ENCODE assay signal across 15 mouse cellular contexts in genomic region chr5:66731302-66731697, GRCm38 (mm10). TPM values are rescaled to one million over a fixed set of nuclear protein-coding genes. Genes with fewer than 3 reads are reported as not detected.
A peak's percentile ranks its signal among the peaks of the same experiment; 100 is the strongest.
DNase-seq lines count a peak whose midpoint lies in the region; ATAC-seq and TF ChIP-seq lines count a peak whose summit lies in the region.
"Had no signal": no experiment of that assay in that cellular context is flagged by ENCODE, and none has a peak within 500 bp of the region (broad histone marks: within the 10 kb centered on the region; RNA-seq: fewer than 3 reads in every experiment).

No protein-coding gene starts in this region.

- no peak for ATAC-seq in midbrain, postnatal 0 days (ENCODE audit: low FRiP score)
- ATAC-seq in hindbrain, embryonic 11.5 days (ENCODE audit: low FRiP score): peak; percentile 62
- peak; percentile 27; the same call in 1 of the 2 replicates for ATAC-seq in midbrain, embryonic 11.5 days (ENCODE audit: low FRiP score)
- no peak for ATAC-seq in neural tube, embryonic 15.5 days (ENCODE audit: low FRiP score)

- no peaks in the 10 kb centered on the region for H3K9me3 ChIP-seq in midbrain, embryonic 10.5 days (replicated peaks)
- no peaks in the 10 kb centered on the region for H3K9me3 ChIP-seq in midbrain, postnatal 0 days (ENCODE audit: low read length)
- no peaks in the 10 kb centered on the region for H3K9me3 ChIP-seq in hindbrain, embryonic 11.5 days (ENCODE audit: control insufficient read depth, low read length)
- H3K9me3 ChIP-seq in midbrain, embryonic 11.5 days (ENCODE audit: control insufficient read depth, low read length): no peaks in the 10 kb centered on the region
- H3K9me3 ChIP-seq in neural tube, embryonic 15.5 days (replicated peaks): no peaks in the 10 kb centered on the region
- H3K9me3 ChIP-seq: embryonic facial prominence, embryonic 12.5 days; stomach, embryonic 15.5 days had no signal

- no peak overlapping the region for H3K4me2 ChIP-seq in midbrain, postnatal 0 days (ENCODE audit: low read depth, low read length, poor library complexity, severe bottlenecking)
- no peak overlapping the region for H3K4me2 ChIP-seq in hindbrain, embryonic 11.5 days (replicated peaks; ENCODE audit: low read depth, low read length)
- H3K4me2 ChIP-seq in midbrain, embryonic 11.5 days: no peak overlapping the region
- peak overlapping the region; percentile 46 for H3K4me2 ChIP-seq in neural tube, embryonic 15.5 days
- H3K4me2 ChIP-seq: embryonic facial prominence, embryonic 12.5 days; liver, embryonic 11.5 days; stomach, embryonic 15.5 days had no signal

- 68% methylated on average over 1 of the region's 1 CpGs for WGBS in midbrain, embryonic 10.5 days
- 21% methylated on average over 1 of the region's 1 CpGs for WGBS in midbrain, postnatal 0 days
- 48% methylated on average over 1 of the region's 1 CpGs for WGBS in hindbrain, embryonic 11.5 days
- 77% methylated on average over 1 of the region's 1 CpGs for WGBS in midbrain, embryonic 11.5 days
- WGBS in neural tube, embryonic 15.5 days: 20% methylated on average over 1 of the region's 1 CpGs

- peaks cover 17% of the 10 kb centered on the region for H3K4me1 ChIP-seq in midbrain, embryonic 10.5 days
- 0 out of 2 replicates have a peak, but pooled peaks cover 4% of the 10 kb centered on the region for H3K4me1 ChIP-seq in midbrain, postnatal 0 days (ENCODE audit: insufficient read depth, low read length)
- H3K4me1 ChIP-seq in hindbrain, embryonic 11.5 days (replicated peaks; ENCODE audit: control insufficient read depth, insufficient read depth, low read length): no peaks in the 10 kb centered on the region
- H3K4me1 ChIP-seq in midbrain, embryonic 11.5 days (ENCODE audit: control insufficient read depth, insufficient read depth, low read length): peaks cover 5% of the 10 kb centered on the region
- H3K4me1 ChIP-seq in neural tube, embryonic 15.5 days: peaks cover 10% of the 10 kb centered on the region
- H3K4me1 ChIP-seq: stomach, embryonic 15.5 days had no signal

- no peak for TF ChIP-seq CTCF in midbrain, postnatal 0 days (IDR thresholded peaks at IDR 0.05)

- peak overlapping the region; percentile 74 for H3K27ac ChIP-seq in midbrain, embryonic 10.5 days (replicated peaks)
- no peak overlapping the region for H3K27ac ChIP-seq in midbrain, postnatal 0 days (ENCODE audit: low read depth, low read length)
- H3K27ac ChIP-seq in hindbrain, embryonic 11.5 days (ENCODE audit: low read depth, low read length): peak overlapping the region; percentile 24; the same call in 1 of the 2 replicates
- no peak overlapping the region for H3K27ac ChIP-seq in midbrain, embryonic 11.5 days (ENCODE audit: low read depth, low read length)
- peak overlapping the region; percentile 67 for H3K27ac ChIP-seq in neural tube, embryonic 15.5 days (replicated peaks)
- H3K27ac ChIP-seq: embryonic facial prominence, embryonic 12.5 days; gastrocnemius, adult 2 months; stomach, embryonic 15.5 days had no signal

- no peaks in the 10 kb centered on the region for H3K36me3 ChIP-seq in midbrain, embryonic 10.5 days
- no peaks in the 10 kb centered on the region for H3K36me3 ChIP-seq in midbrain, postnatal 0 days (ENCODE audit: insufficient read depth, low read length)
- no peaks in the 10 kb centered on the region for H3K36me3 ChIP-seq in hindbrain, embryonic 11.5 days (ENCODE audit: control insufficient read depth, insufficient read depth, low read length)
- no peaks in the 10 kb centered on the region for H3K36me3 ChIP-seq in midbrain, embryonic 11.5 days (ENCODE audit: control insufficient read depth, insufficient read depth, low read length)
- no peaks in the 10 kb centered on the region for H3K36me3 ChIP-seq in neural tube, embryonic 15.5 days
- H3K36me3 ChIP-seq: embryonic facial prominence, embryonic 12.5 days; stomach, embryonic 15.5 days had no signal

- no peak for DNase-seq in midbrain, embryonic 10.5 days (ENCODE audit: low spot score)
- DNase-seq in midbrain, postnatal 0 days (ENCODE audit: low spot score): no peak
- DNase-seq in hindbrain, embryonic 11.5 days (ENCODE audit: low spot score): no peak
- DNase-seq in midbrain, embryonic 11.5 days (ENCODE audit: low spot score, missing footprints): no peak
- no peak for DNase-seq in frontal cortex, adult 2 months (ENCODE audit: extremely low spot score in 1 of 2, low spot score in 1 of 2)
- no peak for DNase-seq in left cerebral cortex, adult 18-20 months (ENCODE audit: low spot score in 2 of 2)
- DNase-seq in spleen, postnatal 36 days (ENCODE audit: low spot score in 2 of 2): no peak
- DNase-seq: adrenal gland, adult 8-10 months; gastrocnemius, adult 2 months; lung, adult 2 months had no signal

- 0 out of 2 replicates have a peak, but pooled peaks cover under 1% of the 10 kb centered on the region for H3K27me3 ChIP-seq in midbrain, embryonic 10.5 days (ENCODE audit: low read depth, poor library complexity, severe bottlenecking)
- no peaks in the 10 kb centered on the region for H3K27me3 ChIP-seq in midbrain, postnatal 0 days (ENCODE audit: insufficient read depth, low read length)
- no peaks in the 10 kb centered on the region for H3K27me3 ChIP-seq in hindbrain, embryonic 11.5 days (ENCODE audit: control insufficient read depth, insufficient read depth, low read length)
- no peaks in the 10 kb centered on the region for H3K27me3 ChIP-seq in midbrain, embryonic 11.5 days (ENCODE audit: control insufficient read depth, insufficient read depth, low read length)
- no peaks in the 10 kb centered on the region for H3K27me3 ChIP-seq in neural tube, embryonic 15.5 days (replicated peaks)
- H3K27me3 ChIP-seq: embryonic facial prominence, embryonic 12.5 days; stomach, embryonic 15.5 days had no signal

- H3K9ac ChIP-seq in midbrain, postnatal 0 days (replicated peaks; ENCODE audit: low read length, poor library complexity, severe bottlenecking): no peak overlapping the region
- no peak overlapping the region for H3K9ac ChIP-seq in hindbrain, embryonic 11.5 days (ENCODE audit: low read depth, low read length)
- H3K9ac ChIP-seq in midbrain, embryonic 11.5 days (ENCODE audit: low read length): no peak overlapping the region
- no peak overlapping the region for H3K9ac ChIP-seq in neural tube, embryonic 15.5 days (replicated peaks)
- H3K9ac ChIP-seq: embryonic facial prominence, embryonic 12.5 days; stomach, embryonic 15.5 days had no signal

- 0 out of 2 replicates have a peak overlapping the region, but pooled peaks have one; percentile 23 for H3K4me3 ChIP-seq in midbrain, embryonic 10.5 days
- no peak overlapping the region for H3K4me3 ChIP-seq in midbrain, postnatal 0 days (ENCODE audit: low read depth, low read length)
- no peak overlapping the region for H3K4me3 ChIP-seq in hindbrain, embryonic 11.5 days (ENCODE audit: low read depth, low read length)
- H3K4me3 ChIP-seq in midbrain, embryonic 11.5 days (ENCODE audit: low read depth, low read length): no peak overlapping the region
- no peak overlapping the region for H3K4me3 ChIP-seq in neural tube, embryonic 15.5 days (replicated peaks)
- H3K4me3 ChIP-seq: embryonic facial prominence, embryonic 12.5 days; gastrocnemius, adult 2 months; stomach, embryonic 15.5 days had no signal

RNA-seq across cellular contexts. Expression of gene Limch1, which starts 14.3 kb away (rescaled TPM):
- 33.2 and 37.2 TPM in 2 replicates for polyA plus RNA-seq in midbrain, embryonic 10.5 days (2016; fragmentation: Nextera tagmentation; extraction: Ambion mirVana)
- total RNA-seq in midbrain, postnatal 0 days (2014; rRNA removed): 97.8 and 119 TPM in 2 replicates
- 46.6 and 46.7 TPM in 2 replicates for polyA plus RNA-seq in midbrain, postnatal 0 days (2015; fragmentation: Nextera tagmentation; extraction: Ambion mirVana)
- 60.7 and 81.7 TPM in 2 replicates for polyA plus RNA-seq in hindbrain, embryonic 11.5 days (2014; fragmentation: Nextera tagmentation; extraction: Ambion mirVana)
- polyA plus RNA-seq in midbrain, embryonic 11.5 days (2014; fragmentation: Nextera tagmentation; extraction: Ambion mirVana): 50.0 and 50.5 TPM in 2 replicates
- polyA plus RNA-seq in neural tube, embryonic 15.5 days (2015; fragmentation: Nextera tagmentation; extraction: Ambion mirVana): 62.0 and 63.7 TPM in 2 replicates
- 75.4 and 83.3 TPM in 2 replicates for polyA plus RNA-seq in frontal cortex, adult 2 months (2012; rRNA removed)
- total RNA-seq in left cerebral cortex, adult 18-20 months (2021): 100 to 1,000 TPM; 120 to 123 TPM
- total RNA-seq: common myeloid progenitor, adult 5-6 weeks had no signal

RNA-seq across cellular contexts. Expression of gene Uchl1, which starts 55.4 kb away (rescaled TPM):
- polyA plus RNA-seq in midbrain, embryonic 10.5 days (2016; fragmentation: Nextera tagmentation; extraction: Ambion mirVana): 265 and 368 TPM in 2 replicates
- total RNA-seq in midbrain, postnatal 0 days (2014; rRNA removed): 1,819 and 2,069 TPM in 2 replicates
- 2,098 and 2,247 TPM in 2 replicates for polyA plus RNA-seq in midbrain, postnatal 0 days (2015; fragmentation: Nextera tagmentation; extraction: Ambion mirVana)
- polyA plus RNA-seq in hindbrain, embryonic 11.5 days (2014; fragmentation: Nextera tagmentation; extraction: Ambion mirVana): 421 and 428 TPM in 2 replicates
- 473 and 474 TPM in 2 replicates for polyA plus RNA-seq in midbrain, embryonic 11.5 days (2014; fragmentation: Nextera tagmentation; extraction: Ambion mirVana)
- polyA plus RNA-seq in neural tube, embryonic 15.5 days (2015; fragmentation: Nextera tagmentation; extraction: Ambion mirVana): 1,207 and 1,502 TPM in 2 replicates
- 1,035 and 1,066 TPM in 2 replicates for polyA plus RNA-seq in frontal cortex, adult 2 months (2012; rRNA removed)
- 100 to 1,000 TPM; 871 to 967 TPM for total RNA-seq in left cerebral cortex, adult 18-20 months (2021)

Comparison
In these comparisons a context has a peak if more than half of its experiments do, and no peak if none do; other contexts are left out.
1. H3K27ac ChIP-seq: peak in midbrain, embryonic 10.5 days (single experiment), hindbrain, embryonic 11.5 days (single experiment) and neural tube, embryonic 15.5 days (single experiment); none in midbrain, postnatal 0 days (single experiment) and midbrain, embryonic 11.5 days (single experiment).
2. ATAC-seq: peak in hindbrain, embryonic 11.5 days (single experiment) and midbrain, embryonic 11.5 days (single experiment); none in midbrain, postnatal 0 days (single experiment) and neural tube, embryonic 15.5 days (single experiment).